Mouse (Mus musculus) embryo, embryonic 10.5 days (tissue): ENCODE results near the gene Tinagl1.

Source experiments
- DNase-seq: peaks from one replicate; pipeline ENCODE4 v3.0.0-alpha.2; 2015; ENCODE audit warnings: low spot score

Tinagl1 gene

GRCm38 (mm10) chr4:130177087-130177486, 2.2 kb upstream of the Tinagl1 start:
- no peak for DNase-seq

DNA sequence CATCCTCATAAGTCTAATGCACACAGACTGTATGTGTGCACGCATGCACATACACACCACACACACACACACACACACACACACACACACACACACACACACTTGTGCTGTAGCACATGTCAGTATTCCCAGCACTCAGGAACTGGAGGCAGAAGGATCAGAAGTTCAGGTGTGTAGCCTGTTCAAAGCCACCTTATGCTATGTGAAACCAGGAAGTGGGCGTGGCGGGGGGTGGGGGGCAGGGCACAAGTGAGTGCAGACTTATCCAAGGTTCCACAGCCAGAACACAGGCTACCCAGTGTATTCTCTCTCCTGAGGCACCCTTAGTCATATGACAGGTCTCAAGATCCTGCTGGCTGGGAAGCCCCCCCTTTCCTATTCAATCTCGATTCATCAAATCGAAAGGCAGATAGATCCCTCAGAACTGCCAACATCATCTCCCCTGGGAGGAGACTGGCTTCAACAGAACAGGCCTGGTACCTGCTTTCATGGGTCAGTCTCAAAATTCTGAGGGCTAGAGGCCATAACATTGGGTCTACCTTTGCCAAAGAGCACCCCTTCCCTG, 1.3 kb upstream of the Tinagl1 start:
- no peak for DNase-seq

- peak; percentile 69 for DNase-seq
These were observed 439 bp downstream of the Tinagl1 start for GRCm38 (mm10) chr4:130174335-130175031.

DNA sequence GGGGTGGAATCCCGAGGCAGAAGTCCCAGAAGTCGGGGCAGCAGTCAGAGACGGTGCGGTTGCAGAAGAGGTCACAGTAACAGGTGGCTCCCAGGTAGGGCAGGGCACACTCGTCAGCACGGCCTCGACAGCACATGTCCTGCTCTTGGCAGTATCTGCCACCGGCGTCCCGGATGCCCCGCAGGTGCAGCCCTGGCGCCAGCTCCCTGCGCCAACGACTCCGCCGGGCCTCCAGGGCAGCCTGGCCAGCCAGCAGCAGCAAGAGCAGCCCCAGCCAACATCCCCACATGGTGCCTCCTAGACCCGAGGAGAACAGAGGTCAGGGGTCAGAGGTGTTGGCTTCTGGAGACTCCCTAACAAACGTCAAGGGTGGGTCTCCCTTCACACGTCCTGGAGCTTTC, 1.0 kb downstream of the Tinagl1 start:
- no peak for DNase-seq

- DNase-seq = no peak
These were observed 1.7 kb downstream of the Tinagl1 start for GRCm38 (mm10) chr4:130173060-130173822.

GRCm38 (mm10) chr4:130171951-130172765, 2.8 kb downstream of the Tinagl1 start:
- DNase-seq = peak; percentile 67

DNA sequence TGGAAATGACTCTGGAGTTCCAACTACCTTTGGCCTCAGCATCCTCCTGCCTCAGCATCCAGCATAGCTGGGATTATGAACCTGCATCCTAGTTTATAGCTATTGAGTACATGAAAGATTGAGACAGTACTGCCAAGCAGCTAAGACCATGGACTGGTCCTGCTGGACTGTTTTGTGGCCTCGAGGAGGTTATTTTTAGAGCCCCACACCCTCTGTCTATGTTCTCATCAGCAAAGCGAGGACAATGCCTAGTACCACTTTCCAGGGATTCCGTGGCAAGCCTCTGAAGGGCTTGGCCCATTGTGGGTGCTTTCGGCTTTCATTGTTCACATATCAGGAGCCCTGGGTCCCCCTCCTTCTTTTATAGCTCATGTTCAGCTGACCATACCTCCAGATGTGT, 4.6 kb downstream of the Tinagl1 start:
- DNase-seq = no peak

DNA sequence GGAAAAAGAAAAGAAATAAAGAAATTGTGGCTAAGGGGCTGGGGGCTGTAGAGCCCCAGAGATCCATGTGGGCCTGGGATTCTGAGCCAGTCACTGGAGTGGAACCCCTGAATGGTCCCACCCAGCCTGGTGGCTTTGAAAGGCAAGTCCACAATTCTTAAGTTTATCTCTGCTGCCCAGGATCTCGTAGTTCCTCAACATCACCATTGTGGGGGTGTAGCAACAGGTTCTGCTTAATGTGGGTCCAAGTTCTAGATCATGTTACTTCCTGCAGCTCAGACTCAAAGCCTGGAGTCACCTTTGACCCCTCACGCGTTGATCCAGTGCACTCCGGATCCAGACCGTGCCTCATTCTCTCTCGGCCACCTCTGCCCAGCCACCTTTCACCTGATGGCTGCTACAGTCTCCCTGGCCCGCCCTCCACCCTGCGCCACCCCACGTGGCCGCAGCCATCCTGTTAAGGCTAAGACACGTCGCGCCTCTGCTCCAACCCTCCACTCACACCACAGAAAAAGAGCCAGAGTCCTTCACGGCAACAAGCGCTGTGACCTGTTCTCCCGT, 5.4 kb downstream of the Tinagl1 start:
- DNase-seq = no peak

DNA sequence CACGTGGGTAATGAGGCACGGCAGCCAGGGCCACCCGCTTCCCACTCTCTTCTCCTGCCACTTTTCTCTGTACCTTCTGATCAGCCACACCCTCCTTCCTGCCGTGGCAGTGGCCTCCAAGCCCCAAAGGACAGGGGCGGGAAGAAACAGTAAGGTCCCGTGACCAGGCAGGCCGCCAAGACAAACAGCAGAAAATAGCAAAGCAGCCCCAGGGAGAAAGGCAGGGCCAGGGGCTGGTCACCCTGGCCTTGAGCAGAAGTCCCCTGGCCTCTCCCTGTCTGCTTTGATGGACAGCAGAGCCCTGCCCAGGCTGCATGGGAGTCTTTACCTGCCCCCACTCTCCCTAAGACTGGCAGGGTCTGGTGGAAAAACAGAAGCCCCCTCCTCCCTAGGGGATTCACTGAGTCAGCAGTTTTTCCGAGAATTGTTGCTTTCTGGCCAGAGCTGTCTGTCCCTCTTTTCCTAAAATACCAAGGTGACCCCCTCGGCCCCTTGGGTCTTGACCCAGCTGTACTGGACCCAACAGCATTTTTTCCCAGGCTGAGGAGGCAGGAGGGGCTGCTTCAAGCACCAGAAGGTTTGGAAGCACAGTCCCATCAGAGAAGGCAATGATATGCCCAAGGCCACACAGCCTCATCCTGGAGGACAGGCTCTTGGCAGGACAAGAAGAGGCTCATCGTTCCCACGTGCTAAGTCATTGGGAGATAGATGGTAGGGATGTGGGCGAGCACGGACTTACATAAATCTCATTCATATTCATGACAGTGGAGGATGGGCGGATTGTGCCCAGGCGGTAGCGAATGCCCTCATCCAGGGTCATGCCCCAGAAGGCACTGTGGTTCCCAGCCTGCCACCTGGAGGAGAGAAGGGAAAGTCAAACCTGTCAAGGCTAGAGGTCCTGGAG, 6.4 kb downstream of the Tinagl1 start:
- peak; percentile 51 for DNase-seq

- DNase-seq = no peak
These were observed 7.1 kb downstream of the Tinagl1 start for GRCm38 (mm10) chr4:130167814-130168213.

GRCm38 (mm10) chr4:130167321-130167720, 7.6 kb downstream of the Tinagl1 start:
- no peak for DNase-seq

DNA sequence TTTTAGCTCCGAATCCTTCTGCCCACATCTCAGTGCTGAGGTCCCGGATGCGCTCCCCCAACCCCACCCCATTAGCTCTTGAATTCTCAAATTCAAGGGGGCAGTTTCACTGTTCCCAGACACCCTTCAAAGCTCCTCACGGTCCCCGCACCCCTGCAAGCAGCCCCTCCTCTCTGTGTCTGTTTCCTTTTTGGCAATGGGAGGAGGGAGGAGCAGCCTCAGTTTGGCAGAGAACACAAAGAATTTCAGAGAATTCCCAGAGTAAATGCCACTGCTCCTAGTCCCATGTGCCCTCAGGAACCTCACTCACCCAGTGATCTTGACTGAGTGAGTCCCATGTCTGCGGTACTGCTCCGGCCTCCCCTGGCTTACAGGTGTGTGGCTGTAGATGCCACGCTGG, 8.3 kb downstream of the Tinagl1 start:
- DNase-seq = no peak

DNA sequence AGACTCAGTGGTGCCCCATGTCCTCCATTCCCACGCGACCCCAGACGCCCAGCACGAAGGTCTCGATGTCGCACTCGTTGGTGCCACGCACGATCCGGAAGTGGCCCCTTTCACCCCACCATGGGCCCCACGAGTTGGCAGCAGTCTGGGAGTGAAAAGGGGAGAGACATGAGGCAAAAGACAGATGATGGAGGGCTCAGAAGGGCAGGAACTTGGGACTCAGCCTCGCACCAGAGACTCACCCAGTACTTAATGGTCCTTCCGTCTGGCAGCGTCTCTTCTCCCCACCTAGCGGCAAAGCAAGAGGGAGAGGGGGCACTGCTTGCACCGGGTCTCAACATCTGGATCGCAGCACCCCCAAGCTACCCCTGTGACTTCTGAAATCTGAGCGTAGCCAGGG, 8.9 kb downstream of the Tinagl1 start:
- DNase-seq = no peak

GRCm38 (mm10) chr4:130164121-130164520, 10.8 kb downstream of the Tinagl1 start:
- DNase-seq = no peak

- peak; percentile 38 for DNase-seq
These were observed 11.5 kb downstream of the Tinagl1 start for GRCm38 (mm10) chr4:130163391-130163861.

GRCm38 (mm10) chr4:130161349-130161748, 13.6 kb downstream of the Tinagl1 start:
- no peak for DNase-seq

DNA sequence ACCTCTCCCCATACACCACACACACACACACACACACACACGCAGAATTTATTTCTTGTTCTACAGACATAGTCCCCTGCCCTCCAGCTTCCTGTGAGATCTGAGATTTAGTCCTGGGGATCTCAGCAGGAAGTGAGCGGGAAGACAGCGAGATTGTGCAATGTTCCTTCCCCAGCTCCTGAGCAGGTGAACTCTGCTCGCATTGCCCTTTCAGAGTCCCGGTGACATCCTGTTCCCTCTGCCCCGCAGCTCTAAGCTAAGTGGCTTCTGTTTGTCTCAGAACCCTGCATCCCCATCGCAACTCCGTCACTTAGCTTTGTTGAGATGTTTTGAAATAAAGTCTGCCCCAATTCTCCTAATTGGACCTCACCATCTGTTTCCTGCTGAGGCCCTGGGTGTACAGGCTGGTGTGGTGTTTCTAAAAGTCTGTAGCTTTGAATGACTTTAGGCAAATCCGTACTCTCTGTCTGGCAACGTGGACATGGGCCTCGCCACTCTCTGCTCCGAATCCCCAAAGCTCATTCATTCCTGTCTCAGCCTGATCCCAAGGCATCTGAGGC, 18.0 kb downstream of the Tinagl1 start:
- DNase-seq = no peak

DNA sequence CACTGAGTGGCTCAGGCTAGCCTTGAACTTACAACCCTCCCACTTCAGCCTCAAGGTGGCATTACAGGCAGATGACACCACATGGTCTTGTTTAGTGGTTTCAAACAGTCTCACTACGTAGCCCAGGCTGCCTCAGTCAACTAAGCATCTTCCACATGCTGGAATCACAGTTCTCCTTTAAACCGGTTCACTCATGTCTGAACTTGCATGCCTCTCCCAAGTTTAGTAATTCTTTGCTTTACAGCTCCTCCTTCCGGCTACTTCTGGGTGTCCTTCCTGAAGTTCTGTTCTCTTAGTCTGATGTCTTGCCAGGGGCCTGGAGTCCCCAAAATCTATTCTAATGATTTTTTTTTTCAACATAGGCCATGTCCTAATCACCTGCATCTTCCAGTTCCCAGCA, 20.7 kb downstream of the Tinagl1 start:
- DNase-seq = no peak

DNA sequence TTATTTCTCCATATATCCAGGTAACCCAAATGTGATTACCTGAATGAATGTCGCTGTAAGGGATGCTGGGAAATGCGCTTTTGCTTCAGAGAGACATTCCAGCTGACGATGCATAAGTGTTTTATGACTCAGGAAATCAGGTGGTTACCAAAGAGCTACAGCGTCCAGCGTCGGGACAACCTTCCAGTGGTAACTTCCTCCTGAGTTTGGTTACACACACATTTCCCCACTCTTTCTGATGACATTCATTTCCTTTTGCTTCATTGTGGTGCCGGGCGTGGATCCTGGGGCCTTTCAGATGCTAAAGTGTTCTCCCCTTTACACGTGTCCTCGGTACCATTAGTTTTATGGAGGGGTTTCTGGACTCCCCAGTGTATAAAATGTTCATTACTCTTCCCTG, 26.5 kb downstream of the Tinagl1 start:
- no peak for DNase-seq

- DNase-seq = no peak
These were observed 33.1 kb downstream of the Tinagl1 start for GRCm38 (mm10) chr4:130141786-130142185.

- DNase-seq = no peak
These were observed 33.9 kb downstream of the Tinagl1 start for GRCm38 (mm10) chr4:130140992-130141402.
